Mouse (Mus musculus) stomach, embryonic 14.5 days (tissue): ENCODE measurements around the gene Slc13a5. TPM values are rescaled to one million over a fixed set of nuclear protein-coding genes. Genes with fewer than 3 reads are reported as not detected.
A peak's percentile ranks its signal among the peaks of the same experiment; 100 is the strongest.

Source experiments
- ATAC-seq: fragments of 200-750 bp; cut with Nextera tagmentation; 2 replicates; pipeline ENCODE4 v1.8.0; 2017; ENCODE audit warnings: low read depth, moderate TSS enrichment; ENCODE audit not compliant: insufficient number of reproducible peaks, insufficient read depth, low FRiP score
- H3K27ac ChIP-seq: fragments of 300-500 bp; sonication (generic); 2 replicates; pipeline ENCODE4 v1.5.1; 2014; ENCODE audit warnings: mild to moderate bottlenecking, low read length, moderate library complexity, mixed read lengths
- H3K27me3 ChIP-seq: fragments of 300-500 bp; sonication (generic); 2 replicates; pipeline ENCODE4 v1.6.1; 2014; ENCODE audit warnings: low read length, control low read depth, mixed read lengths; ENCODE audit not compliant: control insufficient read depth, insufficient read depth
- H3K36me3 ChIP-seq: fragments of 300-500 bp; sonication (generic); 2 replicates; pipeline ENCODE4 v1.6.1; 2014; ENCODE audit warnings: mild to moderate bottlenecking, control low read depth, low read length, moderate library complexity, mixed read lengths; ENCODE audit not compliant: control insufficient read depth, insufficient read depth
- H3K4me1 ChIP-seq: fragments of 300-500 bp; sonication (generic); 2 replicates; pipeline ENCODE4 v1.6.1; 2014; ENCODE audit warnings: low read length, control low read depth, mixed read lengths; ENCODE audit not compliant: control insufficient read depth, insufficient read depth
- H3K4me2 ChIP-seq: fragments of 300-500 bp; sonication (generic); replicated peaks from 2 replicates; pipeline ENCODE4 v1.6.1; 2014; ENCODE audit warnings: low read depth, low read length, control low read depth
- H3K4me3 ChIP-seq: fragments of 300-500 bp; sonication (generic); 2 replicates; pipeline ENCODE4 v1.5.1; 2014; ENCODE audit warnings: low read depth, low read length, control low read depth
- H3K9ac ChIP-seq: fragments of 300-500 bp; sonication (generic); replicated peaks from 2 replicates; pipeline ENCODE4 v1.6.1; 2014; ENCODE audit warnings: low read depth, mild to moderate bottlenecking, control low read depth, low read length, moderate library complexity, mixed read lengths
- H3K9me3 ChIP-seq: fragments of 300-500 bp; sonication (generic); 2 replicates; pipeline ENCODE4 v1.6.1; 2016; ENCODE audit warnings: low read depth, low read length, control low read depth; ENCODE audit not compliant: control insufficient read depth
- WGBS: fragments of 180-500 bp; shearing (Covaris S2); extraction: QIAGEN DNeasy Blood & Tissue Kit; methylation state at CpG from one replicate; pipeline ENCODE4 v1.1.7; 2014; 5-methylcytosine and 5-hydroxymethylcytosine counted together
- polyA plus RNA-seq: library from polyadenylated mRNA; unstranded; fragments of >200 nt; fragmentation: Nextera tagmentation; extraction: Ambion mirVana; gene quantifications from 2 replicates; pipeline ENCODE4 v1.2.1, GENCODE M21; 2014

The Slc13a5 gene
- polyA plus RNA-seq, 1 experiment from 2014 or later = 0.49 TPM

GRCm38 (mm10) chr11:72206341-72207203 lies 60.5 kb downstream of the Slc13a5 start, which contains the start of gene Gm43951:
Gene Gm43951, minus strand, starts transcription at chr11:72206840.
- under 1% methylated on average over 43 of the region's 43 CpGs for WGBS
- Histone ChIP-seq H3K27ac (peak within 1 kb of the TSS; percentile 69; the same call in 1 of the 2 replicates), H3K36me3 (peaks cover 22% of the 10 kb centered on the region), H3K9me3 (no peaks in the 10 kb centered on the region), H3K27me3 (no peaks in the 10 kb centered on the region), H3K4me1 (peaks cover 10% of the 10 kb centered on the region), H3K4me2 (peak within 1 kb of the TSS; percentile 91), H3K4me3 (peak within 1 kb of the TSS; percentile 84), H3K9ac (peak within 1 kb of the TSS; percentile 65)
- peak; percentile 38; the same call in 1 of the 2 replicates for ATAC-seq

DNA sequence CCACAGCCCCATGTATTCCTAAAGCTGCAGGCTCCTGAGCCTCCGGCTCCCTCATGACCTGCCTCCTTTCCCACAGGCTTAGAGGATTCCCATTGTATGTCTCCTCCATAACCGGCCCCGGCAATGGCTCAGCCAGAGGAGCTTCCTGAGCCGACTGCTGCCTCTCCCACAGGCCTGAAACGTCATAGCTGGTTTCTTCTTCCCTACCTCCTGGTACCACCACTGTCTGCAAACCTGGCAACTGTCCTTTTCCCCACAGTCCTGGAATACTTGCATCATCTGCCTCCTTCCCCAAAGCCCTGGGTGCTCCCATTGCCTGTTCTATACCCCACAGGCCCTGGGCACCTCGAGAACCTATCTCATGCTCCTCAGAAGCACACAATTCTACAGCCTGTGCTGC lies 61.8 kb downstream of the Slc13a5 start:
- no peak for ATAC-seq
- no peaks in the 10 kb centered on the region for H3K9me3 ChIP-seq
- peaks cover 10% of the 10 kb centered on the region for H3K4me1 ChIP-seq
- no peaks in the 10 kb centered on the region for H3K27me3 ChIP-seq
- peaks cover 15% of the 10 kb centered on the region; the same call in 1 of the 2 replicates for H3K36me3 ChIP-seq
- 88% methylated on average over 6 of the region's 6 CpGs for WGBS
- H3K4me3 ChIP-seq = no peak overlapping the region
- no peak overlapping the region for H3K4me2 ChIP-seq
- H3K9ac ChIP-seq = no peak overlapping the region
- H3K27ac ChIP-seq = no peak overlapping the region

GRCm38 (mm10) chr11:72203440-72203839 lies 63.6 kb downstream of the Slc13a5 start:
- peaks cover 13% of the 10 kb centered on the region; the same call in 1 of the 2 replicates for H3K36me3 ChIP-seq
- H3K4me3 ChIP-seq = no peak overlapping the region
- ATAC-seq = no peak
- H3K4me1 ChIP-seq = peaks cover 10% of the 10 kb centered on the region
- WGBS = 83% methylated on average over 1 of the region's 1 CpGs
- no peaks in the 10 kb centered on the region for H3K9me3 ChIP-seq
- no peak overlapping the region for H3K27ac ChIP-seq
- no peaks in the 10 kb centered on the region for H3K27me3 ChIP-seq
- H3K9ac ChIP-seq = no peak overlapping the region
- no peak overlapping the region for H3K4me2 ChIP-seq

DNA sequence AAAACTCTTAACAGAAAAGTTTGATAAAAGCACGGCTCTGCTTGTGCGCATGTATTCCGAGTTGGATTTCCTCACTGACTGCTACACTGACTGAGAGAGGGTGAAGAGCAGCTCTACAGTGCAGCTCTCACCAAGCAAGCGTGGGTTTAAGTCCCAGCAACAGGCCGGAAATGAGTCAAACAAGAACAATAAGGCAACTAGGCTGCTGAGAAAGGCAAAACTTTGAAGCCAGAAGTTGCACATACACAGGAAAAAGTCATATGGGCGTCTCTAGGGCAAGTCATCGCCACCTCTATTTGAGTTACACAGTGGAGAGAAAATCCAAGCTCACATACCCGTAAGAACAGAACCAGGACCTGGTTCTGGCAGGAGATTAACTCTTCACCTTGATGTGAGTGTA lies 70.5 kb downstream of the Slc13a5 start:
- H3K4me1 ChIP-seq = no peaks in the 10 kb centered on the region
- 90% methylated on average over 8 of the region's 8 CpGs for WGBS
- H3K9me3 ChIP-seq = no peaks in the 10 kb centered on the region
- H3K4me2 ChIP-seq = no peak overlapping the region
- ATAC-seq = no peak
- peaks cover 22% of the 10 kb centered on the region; the same call in 1 of the 2 replicates for H3K36me3 ChIP-seq
- no peak overlapping the region for H3K4me3 ChIP-seq
- H3K27ac ChIP-seq = no peak overlapping the region
- H3K9ac ChIP-seq = no peak overlapping the region
- H3K27me3 ChIP-seq = no peaks in the 10 kb centered on the region

- H3K9ac ChIP-seq = no peak overlapping the region
- H3K9me3 ChIP-seq = no peaks in the 10 kb centered on the region
- ATAC-seq = no peak
- no peak overlapping the region for H3K4me3 ChIP-seq
- no peaks in the 10 kb centered on the region for H3K4me1 ChIP-seq
- no peak overlapping the region for H3K27ac ChIP-seq
- H3K27me3 ChIP-seq = no peaks in the 10 kb centered on the region
- peaks cover 36% of the 10 kb centered on the region for H3K36me3 ChIP-seq
- 77% methylated on average over 2 of the region's 2 CpGs for WGBS
- H3K4me2 ChIP-seq = no peak overlapping the region
Observed at GRCm38 (mm10) chr11:72194259-72194658, 72.8 kb downstream of the Slc13a5 start.

Other genes with a start within 250 kb of the Slc13a5 start
- 0.11 TPM in 1 of 2 replicates, not detected in the other for gene Aipl1, start 229.7 kb downstream of the Slc13a5 start, polyA plus RNA-seq
- 106 and 114 TPM in 2 replicates for gene Pimreg, start 225.2 kb downstream of the Slc13a5 start, polyA plus RNA-seq
- 0.52 and 0.67 TPM in 2 replicates for gene Pitpnm3, start 131.4 kb downstream of the Slc13a5 start, polyA plus RNA-seq
- gene Gm43951, start 60.4 kb downstream of the Slc13a5 start, polyA plus RNA-seq = not detected in 2 replicates
- 13.5 and 15.9 TPM in 2 replicates for gene 4933427D14Rik, start 59.8 kb downstream of the Slc13a5 start, polyA plus RNA-seq
- 206 and 213 TPM in 2 replicates for gene Txndc17, start 59.7 kb downstream of the Slc13a5 start, polyA plus RNA-seq
- 41.0 and 42.7 TPM in 2 replicates for gene Med31, start 51.6 kb downstream of the Slc13a5 start, polyA plus RNA-seq
- 3.7 and 4.4 TPM in 2 replicates for gene Xaf1, start 34.4 kb upstream of the Slc13a5 start, polyA plus RNA-seq
- gene Fbxo39, start 47.2 kb upstream of the Slc13a5 start, polyA plus RNA-seq = not detected in 2 replicates
- gene Tekt1, start 95.2 kb upstream of the Slc13a5 start, polyA plus RNA-seq = 0.18 and 1.2 TPM in 2 replicates
- gene Smtnl2, start 144.5 kb upstream of the Slc13a5 start, polyA plus RNA-seq = 28.8 and 31.6 TPM in 2 replicates
- 0.51 and 1.7 TPM in 2 replicates for gene Ggt6, start 168.3 kb upstream of the Slc13a5 start, polyA plus RNA-seq
- 121 and 126 TPM in 2 replicates for gene Mybbp1a, start 174.1 kb upstream of the Slc13a5 start, polyA plus RNA-seq
- 2.3 and 3.0 TPM in 2 replicates for gene Spns2, start 222.7 kb upstream of the Slc13a5 start, polyA plus RNA-seq